Comparison of ENCODE assay signal across 15 mouse cellular contexts in the genomic region with DNA sequence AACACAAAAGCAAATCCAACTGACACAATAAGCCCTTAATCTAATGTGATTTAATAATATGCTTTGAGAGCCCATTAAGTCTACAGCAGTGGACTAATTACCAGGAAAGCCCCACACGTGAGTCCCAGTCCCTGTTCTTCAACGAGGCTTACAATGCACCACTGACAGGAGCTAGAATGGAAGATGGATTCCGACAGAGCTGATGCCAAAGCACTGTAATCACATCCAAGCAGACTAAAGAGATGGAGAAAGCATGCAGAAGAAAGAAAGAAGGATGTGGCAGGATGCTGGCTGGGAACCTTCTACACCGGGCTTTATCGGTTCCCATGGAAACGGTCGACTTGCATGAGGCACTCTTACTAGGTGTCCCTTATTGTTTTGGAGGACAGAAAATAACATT.
DNase-seq lines count a peak whose midpoint lies in the region; ATAC-seq and TF ChIP-seq lines count a peak whose summit lies in the region.
"Had no signal": no experiment of that assay in that cellular context is flagged by ENCODE, and none has a peak within 500 bp of the region (broad histone marks: within the 10 kb centered on the region; RNA-seq: fewer than 3 reads in every experiment).

No protein-coding gene starts in this region.

- H3K4me3 ChIP-seq in forebrain, embryonic 12.5 days (replicated peaks) = no peak overlapping the region
- no peak overlapping the region for H3K4me3 ChIP-seq in hindbrain, postnatal 0 days (ENCODE audit: low read length)
- no peak overlapping the region for H3K4me3 ChIP-seq in neural tube, embryonic 14.5 days (ENCODE audit: low read depth, low read length)
- H3K4me3 ChIP-seq: erythroblast, embryonic 14.5 days; limb, embryonic 10.5 days had no signal

- intact Hi-C loops in heart, postnatal 25 days (cut with DNase I) = loop anchor here (1.0 kb wide), 1 partner anchor 7 kb away; no protein-coding TSS in a partner anchor

- DNase-seq in embryo, embryonic 10.5 days (ENCODE audit: low spot score) = peak; percentile 76
- peak; percentile 72 for DNase-seq in hindbrain, postnatal 0 days (ENCODE audit: low spot score)
- DNase-seq in B cell, adult 2 months = no peak
- no peak for DNase-seq in heart, postnatal 25 days (ENCODE audit: low spot score)
- no peak for DNase-seq in lung, adult 18-20 months
- no peak for DNase-seq in adrenal gland, postnatal 36 days
- DNase-seq: cerebellum, adult 11-12 months; heart, adult 18-20 months; kidney, postnatal 4 days; liver, postnatal 0 days; right cerebral cortex, postnatal 14 days had no signal

- H3K9ac ChIP-seq in forebrain, embryonic 12.5 days = no peak overlapping the region
- H3K9ac ChIP-seq in hindbrain, postnatal 0 days (replicated peaks; ENCODE audit: low read length) = no peak overlapping the region
- H3K9ac ChIP-seq in neural tube, embryonic 14.5 days (replicated peaks; ENCODE audit: low read depth, low read length) = no peak overlapping the region
- H3K9ac ChIP-seq: liver, postnatal 0 days had no signal

- H3K4me2 ChIP-seq in forebrain, embryonic 12.5 days = no peak overlapping the region
- no peak overlapping the region for H3K4me2 ChIP-seq in hindbrain, postnatal 0 days (ENCODE audit: low read depth, low read length)
- H3K4me2 ChIP-seq in neural tube, embryonic 14.5 days (ENCODE audit: low read depth, low read length) = no peak overlapping the region

- WGBS in forebrain, embryonic 12.5 days = 14% methylated on average over 7 of the region's 7 CpGs
- WGBS in hindbrain, postnatal 0 days = 16% methylated on average over 7 of the region's 7 CpGs
- 21% methylated on average over 7 of the region's 7 CpGs for WGBS in neural tube, embryonic 14.5 days

- H3K4me1 ChIP-seq in forebrain, embryonic 12.5 days = peaks cover 14% of the 10 kb centered on the region
- no peaks in the 10 kb centered on the region for H3K4me1 ChIP-seq in hindbrain, postnatal 0 days (ENCODE audit: insufficient read depth, low read length)
- H3K4me1 ChIP-seq in neural tube, embryonic 14.5 days (ENCODE audit: control insufficient read depth, insufficient read depth, low read length) = peaks cover 4% of the 10 kb centered on the region; the same call in 1 of the 2 replicates
- H3K4me1 ChIP-seq: limb, embryonic 10.5 days had no signal

- H3K27me3 ChIP-seq in forebrain, embryonic 12.5 days = no peaks in the 10 kb centered on the region
- H3K27me3 ChIP-seq in hindbrain, postnatal 0 days (ENCODE audit: insufficient read depth, low read length) = no peaks in the 10 kb centered on the region
- no peaks in the 10 kb centered on the region for H3K27me3 ChIP-seq in neural tube, embryonic 14.5 days (ENCODE audit: control insufficient read depth, insufficient read depth, low read length)

- peak; percentile 96 for ATAC-seq in forebrain, embryonic 12.5 days (ENCODE audit: low FRiP score)
- ATAC-seq in hindbrain, postnatal 0 days = peak; percentile 86
- ATAC-seq in neural tube, embryonic 14.5 days (ENCODE audit: low read depth) = peak; percentile 93
- ATAC-seq: liver, postnatal 0 days had no signal

- H3K27ac ChIP-seq in forebrain, embryonic 12.5 days = peak overlapping the region; percentile 63
- no peak overlapping the region for H3K27ac ChIP-seq in hindbrain, postnatal 0 days
- no peak overlapping the region for H3K27ac ChIP-seq in neural tube, embryonic 14.5 days (ENCODE audit: low read depth, low read length)
- H3K27ac ChIP-seq: limb, embryonic 10.5 days had no signal

- H3K9me3 ChIP-seq in forebrain, embryonic 12.5 days = no peaks in the 10 kb centered on the region
- H3K9me3 ChIP-seq in hindbrain, postnatal 0 days (ENCODE audit: low read length) = no peaks in the 10 kb centered on the region
- H3K9me3 ChIP-seq in neural tube, embryonic 14.5 days (ENCODE audit: control insufficient read depth, low read length) = no peaks in the 10 kb centered on the region
- H3K9me3 ChIP-seq: limb, embryonic 10.5 days had no signal

- no peaks in the 10 kb centered on the region for H3K36me3 ChIP-seq in forebrain, embryonic 12.5 days (replicated peaks)
- no peaks in the 10 kb centered on the region for H3K36me3 ChIP-seq in hindbrain, postnatal 0 days (ENCODE audit: insufficient read depth, low read length)
- no peaks in the 10 kb centered on the region for H3K36me3 ChIP-seq in neural tube, embryonic 14.5 days (ENCODE audit: control insufficient read depth, insufficient read depth, low read length)
- H3K36me3 ChIP-seq: limb, embryonic 10.5 days had no signal

- no peak for TF ChIP-seq CTCF in hindbrain, postnatal 0 days (IDR thresholded peaks at IDR 0.05; ENCODE audit: low read depth)

Comparison
In these comparisons a context has a peak if more than half of its experiments do, and no peak if none do; other contexts are left out.
1. DNase-seq: peak in embryo, embryonic 10.5 days (single experiment) and hindbrain, postnatal 0 days (single experiment); none in B cell, adult 2 months (0 of 2), heart, postnatal 25 days (single experiment), lung, adult 18-20 months (0 of 2) and adrenal gland, postnatal 36 days (0 of 2).
2. Peak in every context shown above with its lines, with median percentiles within 50 percentile points of each other: ATAC-seq.